Mouse (Mus musculus) heart, adult 2 months (tissue): Measurements from ENCODE around the gene Ttc19.

Experiments used
- CTCF ChIP-seq: fragments of 200-600 bp; IDR thresholded peaks from 2 replicates; pipeline ENCODE4 v1.8.1; 2022; ENCODE audit warnings: antibody characterized with exemption, mild to moderate bottlenecking, moderate library complexity
- POLR2A ChIP-seq: fragments of 200-500 bp; IDR thresholded peaks from 2 replicates; pipeline ENCODE4 v1.6.1; 2011; ENCODE audit warnings: mild to moderate bottlenecking, low read depth, low read length, control low read depth; ENCODE audit not compliant: insufficient read depth

DNA sequence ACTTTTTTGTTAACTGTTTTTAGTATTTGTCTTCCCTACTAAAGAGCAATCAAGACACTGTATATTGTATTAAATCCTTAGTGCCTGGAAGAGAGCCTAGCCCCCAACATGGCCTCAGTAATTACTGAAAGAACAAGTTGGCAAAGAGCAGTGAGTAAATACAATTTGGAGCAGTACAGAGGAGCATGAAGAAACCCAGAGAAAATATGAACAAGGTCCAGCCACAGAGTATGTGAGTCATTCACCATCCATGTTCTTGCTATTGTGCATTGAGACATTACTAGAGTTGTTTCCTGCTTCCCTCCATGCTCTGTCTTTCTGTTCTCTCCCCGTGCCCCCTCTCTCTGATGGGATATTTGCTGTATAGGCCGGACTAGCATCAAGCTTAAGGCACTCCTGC, 12.8 kb downstream of the Ttc19 start:
- TF ChIP-seq POLR2A (no peak), CTCF (no peak)
